Comparison of ENCODE assay signal across 15 mouse cellular contexts in genomic region chr5:24265431-24265830, GRCm38 (mm10).
A peak's percentile ranks its signal among the peaks of the same experiment; 100 is the strongest.
DNase-seq lines count a peak whose midpoint lies in the region; ATAC-seq and TF ChIP-seq lines count a peak whose summit lies in the region.
"Had no signal": no experiment of that assay in that cellular context is flagged by ENCODE, and none has a peak within 500 bp of the region (broad histone marks: within the 10 kb centered on the region; RNA-seq: fewer than 3 reads in every experiment).

No protein-coding gene starts in this region.

- TF ChIP-seq RAD21 in MEL (IDR thresholded peaks at IDR 0.05; ENCODE audit: low read depth, low read length): peak; percentile 37

- H3K9ac ChIP-seq in MEL (ENCODE audit: control insufficient read depth, low read depth, low read length, poor library complexity, severe bottlenecking): no peak overlapping the region
- no peak overlapping the region for H3K9ac ChIP-seq in hindbrain, embryonic 11.5 days (ENCODE audit: low read depth, low read length)
- H3K9ac ChIP-seq: forebrain, embryonic 12.5 days; hindbrain, embryonic 14.5 days; lung, embryonic 15.5 days; stomach, embryonic 15.5 days had no signal

- TF ChIP-seq CTCF in gastrocnemius, adult 2 months (IDR thresholded peaks at IDR 0.05): no peak
- TF ChIP-seq CTCF in layer of hippocampus, adult 2 months (conservative IDR thresholded peaks at IDR 0.05): peak; percentile 25; the same call in 1 of the 2 replicates
- peak; percentile 20 to 39 (median 37) for TF ChIP-seq CTCF in MEL (IDR thresholded peaks at IDR 0.05 in 2 of 3, conservative IDR thresholded peaks at IDR 0.05 in 1 of 3; ENCODE audit: control insufficient read depth in 1 of 3, insufficient read depth in 1 of 3, low read depth in 2 of 3, low read length in 3 of 3, poor library complexity in 1 of 3, severe bottlenecking in 1 of 3)
- TF ChIP-seq CTCF in olfactory bulb, adult 2 months (IDR thresholded peaks at IDR 0.05; ENCODE audit: insufficient read depth, low read depth, low read length): no peak

- DNase-seq in gastrocnemius, adult 2 months: no peak
- no peak for DNase-seq in gastrocnemius, postnatal 25 days
- DNase-seq in layer of hippocampus, adult 2 months (ENCODE audit: low spot score in 2 of 2): no peak
- DNase-seq in layer of hippocampus, postnatal 25 days (ENCODE audit: extremely low spot score in 1 of 2, low spot score in 1 of 2): no peak
- DNase-seq in MEL (ENCODE audit: low read depth, low spot score): peak; percentile 39
- no peak for DNase-seq in hindbrain, embryonic 11.5 days (ENCODE audit: low spot score)
- DNase-seq: cerebellum, adult 11-12 months; kidney, postnatal 14 days; thymus, postnatal 36 days had no signal

- no peak overlapping the region for H3K4me3 ChIP-seq in gastrocnemius, adult 2 months
- H3K4me3 ChIP-seq in layer of hippocampus, adult 2 months: no peak overlapping the region
- H3K4me3 ChIP-seq in MEL (ENCODE audit: control insufficient read depth in 1 of 2, insufficient read depth in 1 of 2, low read depth in 2 of 2, low read length in 2 of 2): no peak overlapping the region
- H3K4me3 ChIP-seq in olfactory bulb, adult 2 months (ENCODE audit: insufficient read depth, low read depth, low read length): no peak overlapping the region
- H3K4me3 ChIP-seq in hindbrain, embryonic 11.5 days (ENCODE audit: low read depth, low read length): no peak overlapping the region
- H3K4me3 ChIP-seq: forebrain, embryonic 12.5 days; lung, embryonic 15.5 days; stomach, embryonic 15.5 days had no signal

- no peaks in the 10 kb centered on the region for H3K9me3 ChIP-seq in MEL (replicated peaks; ENCODE audit: insufficient read depth, low read length)
- H3K9me3 ChIP-seq in hindbrain, embryonic 11.5 days (ENCODE audit: control insufficient read depth, low read length): no peaks in the 10 kb centered on the region
- H3K9me3 ChIP-seq: forebrain, embryonic 12.5 days; lung, embryonic 15.5 days; stomach, embryonic 15.5 days had no signal

- H3K4me2 ChIP-seq in hindbrain, embryonic 11.5 days (replicated peaks; ENCODE audit: low read depth, low read length): no peak overlapping the region
- H3K4me2 ChIP-seq: forebrain, embryonic 12.5 days had no signal

- peak overlapping the region; percentile 91 for H3K27ac ChIP-seq in gastrocnemius, adult 2 months
- no peak overlapping the region for H3K27ac ChIP-seq in layer of hippocampus, adult 2 months
- H3K27ac ChIP-seq in MEL (ENCODE audit: control insufficient read depth, low read depth, low read length): no peak overlapping the region
- H3K27ac ChIP-seq in olfactory bulb, adult 2 months (ENCODE audit: insufficient read depth, low read depth, low read length): 0 out of 2 replicates have a peak overlapping the region, but pooled peaks have one; percentile 87
- no peak overlapping the region for H3K27ac ChIP-seq in hindbrain, embryonic 11.5 days (ENCODE audit: low read depth, low read length)
- H3K27ac ChIP-seq: forebrain, embryonic 12.5 days; hindbrain, embryonic 14.5 days; lung, embryonic 15.5 days had no signal

- TF ChIP-seq POLR2A in MEL (IDR thresholded peaks at IDR 0.05; ENCODE audit: control insufficient read depth in 1 of 2, insufficient read depth in 1 of 2, low read depth in 1 of 2, low read length in 2 of 2, poor library complexity in 1 of 2): no peak
- TF ChIP-seq POLR2A in olfactory bulb, adult 2 months (IDR thresholded peaks at IDR 0.05; ENCODE audit: insufficient read depth, low read depth, low read length): no peak

- TF ChIP-seq EP300 in MEL (IDR thresholded peaks at IDR 0.05; ENCODE audit: low read depth in 1 of 2, low read length in 2 of 2): no peak

- H3K27me3 ChIP-seq in MEL (ENCODE audit: control insufficient read depth in 1 of 2, insufficient read depth in 2 of 2, low read length in 2 of 2): no peaks in the 10 kb centered on the region
- no peaks in the 10 kb centered on the region for H3K27me3 ChIP-seq in hindbrain, embryonic 11.5 days (ENCODE audit: control insufficient read depth, insufficient read depth, low read length)
- H3K27me3 ChIP-seq: forebrain, embryonic 12.5 days; lung, embryonic 15.5 days; stomach, embryonic 15.5 days had no signal

- peaks cover 0 to 28% of the 10 kb centered on the region in 2 experiments; a peak in 2 of 4 replicates for H3K4me1 ChIP-seq in MEL (ENCODE audit: control insufficient read depth in 1 of 2, insufficient read depth in 2 of 2, low read length in 2 of 2)
- peaks cover 37% of the 10 kb centered on the region for H3K4me1 ChIP-seq in olfactory bulb, adult 2 months (ENCODE audit: control insufficient read depth, insufficient read depth, low read length)
- no peaks in the 10 kb centered on the region for H3K4me1 ChIP-seq in hindbrain, embryonic 11.5 days (replicated peaks; ENCODE audit: control insufficient read depth, insufficient read depth, low read length)

- H3K36me3 ChIP-seq in MEL (ENCODE audit: control insufficient read depth in 1 of 2, insufficient read depth in 2 of 2, low read length in 2 of 2): peaks cover 0 to 6% of the 10 kb centered on the region in 2 experiments; a peak in 2 of 4 replicates
- H3K36me3 ChIP-seq in hindbrain, embryonic 11.5 days (ENCODE audit: control insufficient read depth, insufficient read depth, low read length): no peaks in the 10 kb centered on the region
- H3K36me3 ChIP-seq: forebrain, embryonic 12.5 days; lung, embryonic 15.5 days; stomach, embryonic 15.5 days had no signal

- H3K79me2 ChIP-seq in MEL (ENCODE audit: control insufficient read depth, insufficient read depth, low read length, poor library complexity): no peaks in the 10 kb centered on the region

- ATAC-seq in hindbrain, embryonic 11.5 days (ENCODE audit: low FRiP score): no peak
- no peak for ATAC-seq in erythroblast, adult 5-6 weeks (replicated peaks; ENCODE audit: low FRiP score, poor library complexity, severe bottlenecking)

- intact Hi-C loops in gastrocnemius, adult 2 months (cut with DNase I): loop anchor here (5.0 kb wide), 1 partner anchor 207 kb away; no protein-coding TSS in a partner anchor

- 92% methylated on average over 3 of the region's 3 CpGs for WGBS in olfactory bulb, adult 2 months
- 95% methylated on average over 3 of the region's 3 CpGs for WGBS in hindbrain, embryonic 11.5 days

TF ChIP-seq in MEL, 35 proteins besides CTCF, POLR2A, EP300 and RAD21:
- TF ChIP-seq MAZ (IDR thresholded peaks at IDR 0.05; ENCODE audit: low read depth, low read length) (0 out of 2 replicates have a peak, but pooled peaks have one; percentile 19), USF1 (IDR thresholded peaks at IDR 0.05; ENCODE audit: low read depth, low read length) (peak; percentile 90), MAFK (IDR thresholded peaks at IDR 0.05; ENCODE audit: borderline replicate concordance, low read depth, low read length) (no peak), USF2 (IDR thresholded peaks at IDR 0.05; ENCODE audit: borderline replicate concordance in 1 of 2, insufficient read depth in 1 of 2, low read depth in 1 of 2, low read length in 2 of 2) (peak in 1 of 2 experiments; percentile 55; a peak in 1 of 4 replicates), ZC3H11A (IDR thresholded peaks at IDR 0.05; ENCODE audit: low read depth, low read length) (peak; percentile 22; the same call in 1 of the 2 replicates)
TF ChIP-seq in MEL: peak in this region for 4.

Comparison
In these comparisons a context has a peak if more than half of its experiments do, and no peak if none do; other contexts are left out.
1. H3K27ac ChIP-seq: peak in gastrocnemius, adult 2 months (single experiment) and olfactory bulb, adult 2 months (single experiment); none in layer of hippocampus, adult 2 months (single experiment), MEL (single experiment) and hindbrain, embryonic 11.5 days (single experiment).
2. CTCF ChIP-seq: peak in layer of hippocampus, adult 2 months (single experiment) and MEL (3 of 3); none in gastrocnemius, adult 2 months (single experiment) and olfactory bulb, adult 2 months (single experiment).